Mouse (Mus musculus) midbrain, embryonic 13.5 days (tissue): Measurements from ENCODE around the gene Smyd3. TPM values are rescaled to one million over a fixed set of nuclear protein-coding genes. Genes with fewer than 3 reads are reported as not detected.

Experiments
- ATAC-seq: fragments of 200-750 bp; cut with Nextera tagmentation; 2 replicates; pipeline ENCODE4 v1.8.0; 2017; ENCODE audit warnings: mild to moderate bottlenecking, moderate TSS enrichment, moderate library complexity
- H3K27ac ChIP-seq: fragments of 300-500 bp; sonication (generic); 2 replicates; pipeline ENCODE4 v1.5.1; 2015; ENCODE audit warnings: inconsistent platforms, mild to moderate bottlenecking, moderate library complexity
- H3K27me3 ChIP-seq: fragments of 300-500 bp; sonication (generic); 2 replicates; pipeline ENCODE4 v1.6.1; 2015; ENCODE audit warnings: mild to moderate bottlenecking, inconsistent platforms
- H3K36me3 ChIP-seq: fragments of 300-500 bp; sonication (generic); 2 replicates; pipeline ENCODE4 v1.6.1; 2015; ENCODE audit warnings: mild to moderate bottlenecking, inconsistent platforms
- H3K4me1 ChIP-seq: fragments of 300-500 bp; sonication (generic); replicated peaks from 2 replicates; pipeline ENCODE4 v1.6.1; 2015; ENCODE audit warnings: inconsistent platforms
- H3K4me2 ChIP-seq: fragments of 300-500 bp; sonication (generic); replicated peaks from 2 replicates; pipeline ENCODE4 v1.6.1; 2015; ENCODE audit warnings: moderate library complexity, mild to moderate bottlenecking, inconsistent platforms
- H3K4me3 ChIP-seq: fragments of 300-500 bp; sonication (generic); replicated peaks from 2 replicates; pipeline ENCODE4 v1.5.1; 2015; ENCODE audit warnings: mild to moderate bottlenecking, inconsistent platforms
- H3K9ac ChIP-seq: fragments of 300-500 bp; sonication (generic); replicated peaks from 2 replicates; pipeline ENCODE4 v1.6.1; 2015; ENCODE audit warnings: mild to moderate bottlenecking, inconsistent platforms
- H3K9me3 ChIP-seq: fragments of 300-500 bp; sonication (generic); 2 replicates; pipeline ENCODE4 v1.6.1; 2016; ENCODE audit warnings: mild to moderate bottlenecking, inconsistent platforms
- WGBS: fragments of 180-500 bp; shearing (Covaris S2); methylation state at CpG from one replicate; pipeline ENCODE4 v1.1.7; 2015; 5-methylcytosine and 5-hydroxymethylcytosine counted together
- polyA plus RNA-seq: library from polyadenylated mRNA; unstranded; fragments of >200 nt; fragmentation: Nextera tagmentation; extraction: Ambion mirVana; gene quantifications from 2 replicates; pipeline ENCODE4 v1.2.1, GENCODE M21; 2015

Smyd3 gene
- polyA plus RNA-seq, 1 experiment from 2014 or later, result 14.5 TPM

GRCm38 (mm10) chr1:179272351-179272750, 245.5 kb downstream of the Smyd3 start:
- ATAC-seq, result no peak
- H3K9me3 ChIP-seq, result peaks cover 9% of the 10 kb centered on the region
- H3K36me3 ChIP-seq, result no peaks in the 10 kb centered on the region
- H3K27ac ChIP-seq, result no peak overlapping the region
- H3K9ac ChIP-seq, result no peak overlapping the region
- 0 out of 2 replicates have a peak, but pooled peaks cover 4% of the 10 kb centered on the region for H3K4me1 ChIP-seq
- no peaks in the 10 kb centered on the region for H3K27me3 ChIP-seq
- no peak overlapping the region for H3K4me2 ChIP-seq
- H3K4me3 ChIP-seq, result no peak overlapping the region

- Histone ChIP-seq H3K36me3 (no peaks in the 10 kb centered on the region), H3K9me3 (peaks cover 9% of the 10 kb centered on the region), H3K4me3 (no peak overlapping the region), H3K9ac (no peak overlapping the region), H3K27me3 (no peaks in the 10 kb centered on the region), H3K4me1 (peaks cover 6% of the 10 kb centered on the region), H3K4me2 (no peak overlapping the region), H3K27ac (no peak overlapping the region)
- 77% methylated on average over 3 of the region's 3 CpGs for WGBS
- ATAC-seq, result no peak
These were observed 250.9 kb downstream of the Smyd3 start for GRCm38 (mm10) chr1:179266936-179267335.

- Histone ChIP-seq H3K27me3 (no peaks in the 10 kb centered on the region), H3K27ac (peak overlapping the region; percentile 81), H3K36me3 (no peaks in the 10 kb centered on the region), H3K4me2 (no peak overlapping the region), H3K4me1 (peaks cover 21% of the 10 kb centered on the region), H3K9ac (no peak overlapping the region; the same call in 1 of the 2 replicates), H3K9me3 (no peaks in the 10 kb centered on the region), H3K4me3 (no peak overlapping the region)
- peak; percentile 65; the same call in 1 of the 2 replicates for ATAC-seq
- WGBS, result 49% methylated on average over 11 of the region's 11 CpGs
These were observed 256.3 kb downstream of the Smyd3 start for GRCm38 (mm10) chr1:179261496-179261966.

GRCm38 (mm10) chr1:179255826-179256512, 261.9 kb downstream of the Smyd3 start:
- Histone ChIP-seq H3K27me3 (no peaks in the 10 kb centered on the region), H3K9ac (no peak overlapping the region), H3K4me2 (no peak overlapping the region), H3K9me3 (no peaks in the 10 kb centered on the region), H3K4me1 (peaks cover 19% of the 10 kb centered on the region), H3K27ac (no peak overlapping the region), H3K36me3 (no peaks in the 10 kb centered on the region), H3K4me3 (no peak overlapping the region)
- 81% methylated on average over 11 of the region's 11 CpGs for WGBS
- ATAC-seq, result no peak

- Histone ChIP-seq H3K4me1 (peaks cover 27% of the 10 kb centered on the region), H3K27me3 (no peaks in the 10 kb centered on the region), H3K4me2 (no peak overlapping the region), H3K4me3 (no peak overlapping the region), H3K9me3 (no peaks in the 10 kb centered on the region), H3K36me3 (no peaks in the 10 kb centered on the region), H3K27ac (0 out of 2 replicates have a peak overlapping the region, but pooled peaks have one; percentile 62), H3K9ac (no peak overlapping the region)
- WGBS, result 11% methylated on average over 3 of the region's 3 CpGs
- peak; percentile 72 for ATAC-seq
These were observed 263.3 kb downstream of the Smyd3 start for GRCm38 (mm10) chr1:179254531-179254930.

GRCm38 (mm10) chr1:179252611-179253010, 265.2 kb downstream of the Smyd3 start:
- H3K27me3 ChIP-seq, result no peaks in the 10 kb centered on the region
- H3K4me3 ChIP-seq, result no peak overlapping the region
- H3K4me2 ChIP-seq, result no peak overlapping the region
- WGBS, result 85% methylated on average over 4 of the region's 4 CpGs
- peaks cover 35% of the 10 kb centered on the region for H3K4me1 ChIP-seq
- no peaks in the 10 kb centered on the region for H3K36me3 ChIP-seq
- no peak for ATAC-seq
- H3K9me3 ChIP-seq, result no peaks in the 10 kb centered on the region
- no peak overlapping the region for H3K9ac ChIP-seq
- H3K27ac ChIP-seq, result no peak overlapping the region

GRCm38 (mm10) chr1:179250388-179250787, 267.5 kb downstream of the Smyd3 start:
- Histone ChIP-seq H3K27ac (no peak overlapping the region), H3K9ac (no peak overlapping the region), H3K27me3 (no peaks in the 10 kb centered on the region), H3K4me2 (no peak overlapping the region), H3K4me1 (peaks cover 35% of the 10 kb centered on the region), H3K9me3 (no peaks in the 10 kb centered on the region), H3K36me3 (no peaks in the 10 kb centered on the region), H3K4me3 (no peak overlapping the region)
- WGBS, result 80% methylated on average over 3 of the region's 3 CpGs
- ATAC-seq, result no peak

GRCm38 (mm10) chr1:179243554-179243953, 274.3 kb downstream of the Smyd3 start:
- H3K4me3 ChIP-seq, result no peak overlapping the region
- no peak overlapping the region for H3K9ac ChIP-seq
- no peaks in the 10 kb centered on the region for H3K36me3 ChIP-seq
- H3K4me1 ChIP-seq, result peaks cover under 1% of the 10 kb centered on the region; the same call in 1 of the 2 replicates
- no peak for ATAC-seq
- no peaks in the 10 kb centered on the region for H3K9me3 ChIP-seq
- H3K27ac ChIP-seq, result 0 out of 2 replicates have a peak overlapping the region, but pooled peaks have one; percentile 14
- H3K4me2 ChIP-seq, result no peak overlapping the region
- H3K27me3 ChIP-seq, result no peaks in the 10 kb centered on the region
- 78% methylated on average over 8 of the region's 8 CpGs for WGBS

GRCm38 (mm10) chr1:179240663-179241279, 277.1 kb downstream of the Smyd3 start:
- 91% methylated on average over 6 of the region's 6 CpGs for WGBS
- Histone ChIP-seq H3K36me3 (no peaks in the 10 kb centered on the region), H3K9ac (no peak overlapping the region), H3K4me1 (no peaks in the 10 kb centered on the region), H3K27me3 (no peaks in the 10 kb centered on the region), H3K9me3 (no peaks in the 10 kb centered on the region), H3K27ac (no peak overlapping the region), H3K4me2 (no peak overlapping the region), H3K4me3 (no peak overlapping the region)
- no peak for ATAC-seq

- Histone ChIP-seq H3K36me3 (no peaks in the 10 kb centered on the region), H3K4me1 (no peaks in the 10 kb centered on the region), H3K9ac (no peak overlapping the region), H3K9me3 (no peaks in the 10 kb centered on the region), H3K27me3 (no peaks in the 10 kb centered on the region), H3K4me3 (no peak overlapping the region), H3K4me2 (no peak overlapping the region), H3K27ac (no peak overlapping the region)
- no peak for ATAC-seq
- 78% methylated on average over 2 of the region's 2 CpGs for WGBS
These were observed 279.2 kb downstream of the Smyd3 start for GRCm38 (mm10) chr1:179238639-179239038.

- ATAC-seq, result no peak
- WGBS, result 37% methylated on average over 7 of the region's 7 CpGs
- no peaks in the 10 kb centered on the region for H3K9me3 ChIP-seq
These were observed 279.9 kb downstream of the Smyd3 start for GRCm38 (mm10) chr1:179237989-179238388.

GRCm38 (mm10) chr1:179236217-179236840, 281.5 kb downstream of the Smyd3 start:
- Histone ChIP-seq H3K36me3 (no peaks in the 10 kb centered on the region), H3K9ac (no peak overlapping the region), H3K27me3 (no peaks in the 10 kb centered on the region), H3K27ac (no peak overlapping the region), H3K4me1 (peaks cover 10% of the 10 kb centered on the region), H3K4me3 (no peak overlapping the region), H3K9me3 (no peaks in the 10 kb centered on the region), H3K4me2 (no peak overlapping the region)
- WGBS, result 88% methylated on average over 8 of the region's 8 CpGs
- no peak for ATAC-seq

More at GRCm38 (mm10) chr1:179237989-179238388, 279.9 kb downstream of the Smyd3 start:
- Histone ChIP-seq H3K9ac (no peak overlapping the region), H3K4me2 (no peak overlapping the region), H3K36me3 (no peaks in the 10 kb centered on the region), H3K27me3 (no peaks in the 10 kb centered on the region), H3K27ac (no peak overlapping the region), H3K4me1 (no peaks in the 10 kb centered on the region), H3K4me3 (no peak overlapping the region)
